15 mouse cellular contexts compared by ENCODE assay signal in the genomic region with DNA sequence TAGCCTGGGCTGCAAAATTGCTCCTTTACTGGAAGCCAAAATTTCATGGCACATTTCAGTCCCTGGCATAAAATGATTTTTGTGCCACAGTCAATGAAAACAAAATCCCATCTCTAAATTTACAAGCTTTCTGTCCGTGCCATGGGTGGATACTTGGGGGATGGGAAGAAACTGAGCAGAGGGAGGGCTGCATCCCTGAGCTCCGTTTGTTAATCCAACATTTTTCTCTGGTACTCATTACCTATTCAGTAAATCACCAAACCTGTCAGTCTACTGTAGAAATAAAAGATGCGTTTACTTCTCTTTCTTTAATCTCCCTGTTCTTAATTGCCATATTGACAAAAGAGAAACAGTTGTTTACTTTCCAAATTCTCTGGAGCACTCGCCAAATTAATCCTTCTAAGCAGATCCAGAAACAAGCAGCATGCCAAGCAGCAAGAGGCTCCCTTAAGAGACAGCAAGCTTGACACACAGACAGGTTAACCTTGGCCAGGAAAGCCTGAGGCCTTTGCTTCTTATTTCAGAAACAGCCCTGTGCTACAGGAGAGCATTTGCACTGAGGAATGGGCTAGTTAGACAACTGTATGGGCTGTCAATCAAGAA.
"Had no signal": no experiment of that assay in that cellular context is flagged by ENCODE, and none has a peak within 500 bp of the region (broad histone marks: within the 10 kb centered on the region; RNA-seq: fewer than 3 reads in every experiment).

No protein-coding gene starts in this region.

- DNase-seq: kidney, postnatal 10 days; kidney, postnatal 4 days; lung, embryonic 14.5 days; lung, postnatal 10 days; lung, postnatal 4 days; right cerebral cortex, postnatal 14 days; thymus, adult 2 months; thymus, postnatal 36 days had no signal

- H3K4me3 ChIP-seq: layer of hippocampus, adult 2 months; left cerebral cortex, adult 2 months; limb, embryonic 15.5 days; liver, embryonic 12.5 days; midbrain, embryonic 12.5 days; neural tube, embryonic 12.5 days; stomach, embryonic 15.5 days had no signal

- H3K4me2 ChIP-seq: limb, embryonic 15.5 days; liver, embryonic 12.5 days; lung, embryonic 14.5 days; midbrain, embryonic 12.5 days; neural tube, embryonic 12.5 days; stomach, embryonic 15.5 days had no signal

- H3K36me3 ChIP-seq: limb, embryonic 15.5 days; liver, embryonic 12.5 days; midbrain, embryonic 12.5 days; neural tube, embryonic 12.5 days; stomach, embryonic 15.5 days had no signal

- ATAC-seq: liver, embryonic 12.5 days had no signal

- H3K27me3 ChIP-seq: limb, embryonic 15.5 days; liver, embryonic 12.5 days; midbrain, embryonic 12.5 days; neural tube, embryonic 12.5 days; stomach, embryonic 15.5 days had no signal

- H3K27ac ChIP-seq: layer of hippocampus, adult 2 months; left cerebral cortex, adult 2 months; limb, embryonic 15.5 days; liver, embryonic 12.5 days; midbrain, embryonic 12.5 days; neural tube, embryonic 12.5 days; stomach, embryonic 15.5 days had no signal

- H3K9me3 ChIP-seq: limb, embryonic 15.5 days; liver, embryonic 12.5 days; midbrain, embryonic 12.5 days; neural tube, embryonic 12.5 days; stomach, embryonic 15.5 days had no signal

- H3K9ac ChIP-seq: limb, embryonic 15.5 days; liver, embryonic 12.5 days; lung, embryonic 14.5 days; midbrain, embryonic 12.5 days; neural tube, embryonic 12.5 days; stomach, embryonic 15.5 days had no signal

- H3K4me1 ChIP-seq: limb, embryonic 15.5 days; liver, embryonic 12.5 days; midbrain, embryonic 12.5 days; neural tube, embryonic 12.5 days; stomach, embryonic 15.5 days had no signal
